In the genomic region with DNA sequence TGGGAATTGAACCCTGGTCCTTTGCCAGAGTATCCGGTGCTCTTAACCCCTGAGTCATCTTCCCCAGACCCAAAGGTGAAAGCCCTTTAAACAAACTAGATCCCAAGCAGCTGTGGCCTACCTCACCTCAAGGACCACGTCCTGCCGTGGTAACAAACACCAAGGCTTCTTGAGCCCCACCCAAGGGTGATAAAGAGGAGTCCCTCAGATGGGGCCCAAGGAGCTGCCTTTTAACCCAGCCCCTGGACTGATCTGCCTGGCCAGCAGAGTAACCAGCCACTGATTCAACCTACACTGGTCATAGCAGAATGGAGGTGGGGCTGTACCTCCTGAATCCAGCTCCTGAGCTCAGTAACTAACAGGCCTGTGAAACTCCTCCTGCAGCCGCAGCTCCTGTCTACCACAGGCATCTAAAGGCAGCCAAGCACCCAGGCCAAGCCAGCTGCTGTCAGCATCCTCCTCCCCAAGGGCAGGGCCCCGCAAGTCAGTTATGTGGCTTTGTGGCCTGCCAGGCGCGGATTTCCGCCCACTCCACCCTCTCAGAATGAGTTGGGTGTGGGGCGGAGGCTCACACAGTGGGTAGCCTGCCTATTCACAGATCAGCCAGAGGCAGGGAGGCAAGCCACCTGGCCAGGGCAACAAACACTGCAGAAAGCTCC, we compare ENCODE assay signal across 8 mouse cellular contexts. TPM values are rescaled to one million over a fixed set of nuclear protein-coding genes. Genes with fewer than 3 reads are reported as not detected.
DNase-seq lines count a peak whose midpoint lies in the region; ATAC-seq lines count a peak whose summit lies in the region.

No protein-coding gene starts in this region.

- no peak overlapping the region for H3K4me2 ChIP-seq in heart, embryonic 13.5 days
- no peak overlapping the region for H3K4me2 ChIP-seq in limb, embryonic 15.5 days

- H3K4me3 ChIP-seq in heart, embryonic 13.5 days: no peak overlapping the region
- no peak overlapping the region for H3K4me3 ChIP-seq in limb, embryonic 15.5 days

- H3K4me1 ChIP-seq in heart, embryonic 13.5 days: peaks cover 34% of the 10 kb centered on the region
- H3K4me1 ChIP-seq in limb, embryonic 15.5 days: peaks cover 21% of the 10 kb centered on the region

- H3K27ac ChIP-seq in heart, embryonic 13.5 days (replicated peaks): peak overlapping the region; percentile 29; the same call in 1 of the 2 replicates
- H3K27ac ChIP-seq in limb, embryonic 15.5 days: no peak overlapping the region

- no peaks in the 10 kb centered on the region for H3K36me3 ChIP-seq in heart, embryonic 13.5 days
- no peaks in the 10 kb centered on the region for H3K36me3 ChIP-seq in limb, embryonic 15.5 days

- 0 out of 2 replicates have a peak overlapping the region, but pooled peaks have one; percentile 0 for H3K9ac ChIP-seq in heart, embryonic 13.5 days
- H3K9ac ChIP-seq in limb, embryonic 15.5 days: no peak overlapping the region

- no peak for ATAC-seq in heart, embryonic 13.5 days (ENCODE audit: extremely low read depth, insufficient number of reproducible peaks, low FRiP score, low TSS enrichment)
- ATAC-seq in limb, embryonic 15.5 days (ENCODE audit: insufficient number of reproducible peaks, low FRiP score, low TSS enrichment, low read depth): peak; percentile 30; the same call in 1 of the 2 replicates
- peak; percentile 75 for ATAC-seq in monocyte, adult 5-6 weeks (replicated peaks; ENCODE audit: insufficient number of reproducible peaks, low FRiP score, low TSS enrichment, poor library complexity, severe bottlenecking)

- DNase-seq in gastrocnemius, adult 18-20 months (ENCODE audit: low spot score): peak; percentile 10
- no peak for DNase-seq in gastrocnemius, postnatal 10 days
- peak; percentile 89 for DNase-seq in ZHBTc4 (ENCODE audit: low read depth, low spot score)
- DNase-seq in B cell, adult 2 months: no peak
- no peak for DNase-seq in layer of hippocampus, adult 18-20 months (ENCODE audit: low spot score in 2 of 2)

- 45% methylated on average over 9 of the region's 9 CpGs for WGBS in heart, embryonic 13.5 days
- WGBS in limb, embryonic 15.5 days: 46% methylated on average over 9 of the region's 9 CpGs

- no peaks in the 10 kb centered on the region; the same call in 1 of the 2 replicates for H3K27me3 ChIP-seq in heart, embryonic 13.5 days (replicated peaks)
- no peaks in the 10 kb centered on the region for H3K27me3 ChIP-seq in limb, embryonic 15.5 days

- no peaks in the 10 kb centered on the region for H3K9me3 ChIP-seq in heart, embryonic 13.5 days
- H3K9me3 ChIP-seq in limb, embryonic 15.5 days: no peaks in the 10 kb centered on the region

RNA-seq across cellular contexts. Expression of a gene that starts 54.9 kb away (rescaled TPM):
- total RNA-seq in gastrocnemius, adult 18-20 months (2021): 1 to 10 TPM; 5.1 to 6.7 TPM
- 10 to 100 TPM; 15.0 to 16.1 TPM for total RNA-seq in gastrocnemius, postnatal 10 days (2021)
- 3.1 and 4.0 TPM in 2 replicates for polyA plus RNA-seq in heart, embryonic 13.5 days (2015; fragmentation: Nextera tagmentation; extraction: Ambion mirVana)
- 1.6 and 2.0 TPM in 2 replicates for polyA plus RNA-seq in limb, embryonic 15.5 days (2015; fragmentation: Nextera tagmentation; extraction: Ambion mirVana)
- 186 to 201 TPM (median 194 TPM) in 3 replicates for total RNA-seq in monocyte, adult 5-6 weeks (2017)
- total RNA-seq in layer of hippocampus, adult 18-20 months (2021): 100 to 1,000 TPM; 125 to 142 TPM

Comparison
In these comparisons a context has a peak if more than half of its experiments do, and no peak if none do; other contexts are left out.
1. DNase-seq: peak in gastrocnemius, adult 18-20 months (single experiment) and ZHBTc4 (single experiment); none in gastrocnemius, postnatal 10 days (single experiment), B cell, adult 2 months (0 of 2) and layer of hippocampus, adult 18-20 months (0 of 2).
2. RNA of a gene that starts 54.9 kb away (total RNA-seq): 186 to 201 TPM in monocyte, adult 5-6 weeks and 125 to 142 TPM in layer of hippocampus, adult 18-20 months; 15.0 to 16.1 TPM in gastrocnemius, postnatal 10 days and 5.1 to 6.7 TPM in gastrocnemius, adult 18-20 months; every median in the first group is over 4 times any median in the second.